Mouse (Mus musculus): ENCODE results near the gene Gsdme. TPM values are rescaled to one million over a fixed set of nuclear protein-coding genes. Genes with fewer than 3 reads are reported as not detected.
A peak's percentile ranks its signal among the peaks of the same experiment; 100 is the strongest.

The Gsdme gene
- polyA plus RNA-seq, 1 experiment = 5.4 TPM

- no peak overlapping the region for H3K27ac ChIP-seq (ENCODE audit: insufficient read depth, low read depth, low read length)
- TF ChIP-seq CTCF (conservative IDR thresholded peaks at IDR 0.05; ENCODE audit: insufficient read depth, insufficient read length, low read depth, low read length) (no peak), POLR2A (IDR thresholded peaks at IDR 0.05; ENCODE audit: low read depth, low read length) (no peak)
- H3K4me3 ChIP-seq (ENCODE audit: insufficient read depth, low read depth, low read length) = no peak overlapping the region
- H3K4me1 ChIP-seq (ENCODE audit: control insufficient read depth, insufficient read depth, low read length) = peaks cover 5% of the 10 kb centered on the region; the same call in 1 of the 2 replicates
- no peaks in the 10 kb centered on the region; the same call in none of the 2 replicates for H3K36me3 ChIP-seq (ENCODE audit: control insufficient read depth, insufficient read depth, low read length)
- H3K27me3 ChIP-seq (replicated peaks; ENCODE audit: control insufficient read depth, insufficient read depth, low read length) = no peaks in the 10 kb centered on the region
- DNase-seq = peak; percentile 55
- WGBS = 36% methylated on average over 4 of the region's 4 CpGs
Measured at GRCm38 (mm10) chr6:50180189-50180588, 83.5 kb downstream of the Gsdme start.

- Histone ChIP-seq H3K27ac (ENCODE audit: insufficient read depth, low read depth, low read length) (no peak overlapping the region), H3K4me3 (ENCODE audit: insufficient read depth, low read depth, low read length) (no peak overlapping the region), H3K36me3 (ENCODE audit: control insufficient read depth, insufficient read depth, low read length) (no peaks in the 10 kb centered on the region; the same call in 1 of the 2 replicates), H3K27me3 (replicated peaks; ENCODE audit: control insufficient read depth, insufficient read depth, low read length) (no peaks in the 10 kb centered on the region), H3K4me1 (ENCODE audit: control insufficient read depth, insufficient read depth, low read length) (peaks cover 5% of the 10 kb centered on the region; the same call in 1 of the 2 replicates)
- WGBS = 30% methylated on average over 1 of the region's 1 CpGs
- peak; percentile 47 for DNase-seq
- TF ChIP-seq POLR2A (IDR thresholded peaks at IDR 0.05; ENCODE audit: low read depth, low read length) = no peak
- TF ChIP-seq CTCF (conservative IDR thresholded peaks at IDR 0.05; ENCODE audit: insufficient read depth, insufficient read length, low read depth, low read length) = no peak
Measured at GRCm38 (mm10) chr6:50175736-50176135, 87.9 kb downstream of the Gsdme start.

GRCm38 (mm10) chr6:50169771-50170170 lies 93.9 kb downstream of the Gsdme start:
- no peak for DNase-seq
- Histone ChIP-seq H3K4me3 (ENCODE audit: insufficient read depth, low read depth, low read length) (no peak overlapping the region), H3K4me1 (ENCODE audit: control insufficient read depth, insufficient read depth, low read length) (no peaks in the 10 kb centered on the region)

GRCm38 (mm10) chr6:50168821-50169220 lies 94.8 kb downstream of the Gsdme start:
- 90% methylated on average over 4 of the region's 4 CpGs for WGBS
- H3K36me3 ChIP-seq (ENCODE audit: control insufficient read depth, insufficient read depth, low read length) = no peaks in the 10 kb centered on the region
- DNase-seq = no peak
- no peaks in the 10 kb centered on the region for H3K27me3 ChIP-seq (replicated peaks; ENCODE audit: control insufficient read depth, insufficient read depth, low read length)
- H3K27ac ChIP-seq (ENCODE audit: insufficient read depth, low read depth, low read length) = no peak overlapping the region
- TF ChIP-seq CTCF (conservative IDR thresholded peaks at IDR 0.05; ENCODE audit: insufficient read depth, insufficient read length, low read depth, low read length) (no peak), POLR2A (IDR thresholded peaks at IDR 0.05; ENCODE audit: low read depth, low read length) (no peak)
- no peaks in the 10 kb centered on the region for H3K4me1 ChIP-seq (ENCODE audit: control insufficient read depth, insufficient read depth, low read length)
- H3K4me3 ChIP-seq (ENCODE audit: insufficient read depth, low read depth, low read length) = no peak overlapping the region

More at GRCm38 (mm10) chr6:50169771-50170170, 93.9 kb downstream of the Gsdme start:
- TF ChIP-seq CTCF (conservative IDR thresholded peaks at IDR 0.05; ENCODE audit: insufficient read depth, insufficient read length, low read depth, low read length) (no peak), POLR2A (IDR thresholded peaks at IDR 0.05; ENCODE audit: low read depth, low read length) (no peak)
- H3K27ac ChIP-seq (ENCODE audit: insufficient read depth, low read depth, low read length) = no peak overlapping the region
- H3K36me3 ChIP-seq (ENCODE audit: control insufficient read depth, insufficient read depth, low read length) = no peaks in the 10 kb centered on the region
- no peaks in the 10 kb centered on the region for H3K27me3 ChIP-seq (replicated peaks; ENCODE audit: control insufficient read depth, insufficient read depth, low read length)

- Histone ChIP-seq H3K27ac (ENCODE audit: insufficient read depth, low read depth, low read length) (no peak overlapping the region), H3K4me3 (ENCODE audit: insufficient read depth, low read depth, low read length) (no peak overlapping the region), H3K36me3 (ENCODE audit: control insufficient read depth, insufficient read depth, low read length) (0 out of 2 replicates have a peak, but pooled peaks cover 2% of the 10 kb centered on the region), H3K4me1 (ENCODE audit: control insufficient read depth, insufficient read depth, low read length) (no peaks in the 10 kb centered on the region), H3K27me3 (replicated peaks; ENCODE audit: control insufficient read depth, insufficient read depth, low read length) (no peaks in the 10 kb centered on the region)
- 75% methylated on average over 3 of the region's 3 CpGs for WGBS
- TF ChIP-seq CTCF (conservative IDR thresholded peaks at IDR 0.05; ENCODE audit: insufficient read depth, insufficient read length, low read depth, low read length) (no peak), POLR2A (IDR thresholded peaks at IDR 0.05; ENCODE audit: low read depth, low read length) (no peak)
- DNase-seq = no peak
Measured at GRCm38 (mm10) chr6:50163013-50163412, 100.6 kb downstream of the Gsdme start.

GRCm38 (mm10) chr6:50159842-50160241 lies 103.8 kb downstream of the Gsdme start:
- DNase-seq = no peak
- Histone ChIP-seq H3K4me3 (ENCODE audit: insufficient read depth, low read depth, low read length) (no peak overlapping the region), H3K27me3 (replicated peaks; ENCODE audit: control insufficient read depth, insufficient read depth, low read length) (no peaks in the 10 kb centered on the region), H3K27ac (ENCODE audit: insufficient read depth, low read depth, low read length) (no peak overlapping the region), H3K36me3 (ENCODE audit: control insufficient read depth, insufficient read depth, low read length) (0 out of 2 replicates have a peak, but pooled peaks cover 2% of the 10 kb centered on the region), H3K4me1 (ENCODE audit: control insufficient read depth, insufficient read depth, low read length) (no peaks in the 10 kb centered on the region)
- WGBS = 69% methylated on average over 6 of the region's 6 CpGs
- TF ChIP-seq POLR2A (IDR thresholded peaks at IDR 0.05; ENCODE audit: low read depth, low read length) (no peak), CTCF (conservative IDR thresholded peaks at IDR 0.05; ENCODE audit: insufficient read depth, insufficient read length, low read depth, low read length) (no peak)

GRCm38 (mm10) chr6:50149378-50149777 lies 114.3 kb downstream of the Gsdme start:
- Histone ChIP-seq H3K27ac (ENCODE audit: insufficient read depth, low read depth, low read length) (no peak overlapping the region), H3K36me3 (ENCODE audit: control insufficient read depth, insufficient read depth, low read length) (no peaks in the 10 kb centered on the region), H3K27me3 (replicated peaks; ENCODE audit: control insufficient read depth, insufficient read depth, low read length) (no peaks in the 10 kb centered on the region), H3K4me3 (ENCODE audit: insufficient read depth, low read depth, low read length) (no peak overlapping the region), H3K4me1 (ENCODE audit: control insufficient read depth, insufficient read depth, low read length) (no peaks in the 10 kb centered on the region)
- 45% methylated on average over 4 of the region's 4 CpGs for WGBS
- TF ChIP-seq CTCF (conservative IDR thresholded peaks at IDR 0.05; ENCODE audit: insufficient read depth, insufficient read length, low read depth, low read length) = no peak
- TF ChIP-seq POLR2A (IDR thresholded peaks at IDR 0.05; ENCODE audit: low read depth, low read length) = no peak
- DNase-seq = peak; percentile 51

Data from kidney, adult 2 months (tissue).